Mouse (Mus musculus) erythroblast, embryonic 14.5 days (primary cell): Measurements from ENCODE around the gene Hs1bp3.

Experiments used
- GATA1 ChIP-seq: IDR thresholded peaks from 2 replicates; pipeline ENCODE4 v1.6.1; 2012; ENCODE audit warnings: low read length, inconsistent platforms, mixed read lengths
- TAL1 ChIP-seq: IDR thresholded peaks from 3 replicates; pipeline ENCODE4 v1.6.1; 2012; ENCODE audit warnings: low read length, inconsistent platforms, mixed read lengths

GRCm38 (mm10) chr12:8364321-8364838, 51.1 kb downstream of the Hs1bp3 start:
- TF ChIP-seq GATA1 (no peak), TAL1 (no peak)
